Mouse (Mus musculus): Measurements from ENCODE around the gene Dlx2.

GRCm38 (mm10) chr2:71551704-71552103, 5.2 kb upstream of the Dlx2 start:
- TF ChIP-seq TAL1 (IDR thresholded peaks at IDR 0.05; ENCODE audit: low read length) (no peak), GATA1 (IDR thresholded peaks at IDR 0.05; ENCODE audit: low read length) (no peak)
